Mouse (Mus musculus) hindbrain, postnatal 0 days (tissue): Measurements from ENCODE around the gene Rfc5. TPM values are rescaled to one million over a fixed set of nuclear protein-coding genes. Genes with fewer than 3 reads are reported as not detected.
"Not testable (repeated sequence)": the region's sequence is repeated elsewhere in the genome, so short reads cannot be mapped to it uniquely, and the experiment has no call there.

ENCODE experiments used
- ATAC-seq: fragments of 200-750 bp; cut with Nextera tagmentation; 2 replicates; pipeline ENCODE4 v1.8.0; 2017; ENCODE audit warnings: mild to moderate bottlenecking, moderate TSS enrichment, moderate library complexity
- DNase-seq: peaks from one replicate; pipeline ENCODE4 v3.0.0-alpha.2; 2015; ENCODE audit warnings: low spot score
- H3K27ac ChIP-seq: fragments of 300-500 bp; sonication (generic); 2 replicates; pipeline ENCODE4 v1.5.1; 2014; ENCODE audit warnings: mild to moderate bottlenecking
- H3K27me3 ChIP-seq: fragments of 300-500 bp; sonication (generic); 2 replicates; pipeline ENCODE4 v1.6.1; 2014; ENCODE audit warnings: low read length, mixed read lengths; ENCODE audit not compliant: insufficient read depth
- H3K36me3 ChIP-seq: fragments of 300-500 bp; sonication (generic); 2 replicates; pipeline ENCODE4 v1.6.1; 2014; ENCODE audit warnings: low read length, mixed read lengths; ENCODE audit not compliant: insufficient read depth
- H3K4me1 ChIP-seq: fragments of 300-500 bp; sonication (generic); 2 replicates; pipeline ENCODE4 v1.6.1; 2014; ENCODE audit warnings: antibody characterized with exemption, low read length, mixed read lengths; ENCODE audit not compliant: insufficient read depth
- H3K4me2 ChIP-seq: fragments of 300-500 bp; sonication (generic); 2 replicates; pipeline ENCODE4 v1.6.1; 2014; ENCODE audit warnings: low read depth, mild to moderate bottlenecking, low read length, moderate library complexity, mixed read lengths
- H3K4me3 ChIP-seq: fragments of 300-500 bp; sonication (generic); 2 replicates; pipeline ENCODE4 v1.5.1; 2014; ENCODE audit warnings: low read length
- H3K9ac ChIP-seq: fragments of 300-500 bp; sonication (generic); replicated peaks from 2 replicates; pipeline ENCODE4 v1.6.1; 2014; ENCODE audit warnings: mild to moderate bottlenecking, low read length, moderate library complexity, mixed read lengths
- H3K9me3 ChIP-seq: fragments of 300-500 bp; sonication (generic); 2 replicates; pipeline ENCODE4 v1.6.1; 2016; ENCODE audit warnings: low read length, mixed read lengths
- CTCF ChIP-seq: IDR thresholded peaks from 2 replicates; pipeline ENCODE4 v1.5.1; 2016; ENCODE audit warnings: antibody characterized with exemption, control low read depth, low read depth
- WGBS: fragments of 180-500 bp; shearing (Covaris S2); extraction: QIAGEN DNeasy Blood & Tissue Kit; methylation state at CpG from one replicate; pipeline ENCODE4 v1.1.7; 2014; 5-methylcytosine and 5-hydroxymethylcytosine counted together
- polyA plus RNA-seq: library from polyadenylated mRNA; unstranded; fragments of >200 nt; fragmentation: Nextera tagmentation; extraction: Ambion mirVana; gene quantifications from 2 replicates; pipeline ENCODE4 v1.2.1, GENCODE M21; 2015
- total RNA-seq: library from RNA; depleted of rRNA; stranded (reverse); fragments of >200 nt; gene quantifications from 2 replicates; pipeline ENCODE4 v1.2.3, GENCODE M21; 2014

Rfc5 gene
- total and polyA plus RNA-seq, 2 experiments from 2014 or later: 16.6 to 26.5 TPM

GRCm38 (mm10) chr5:117396596-117397014, 7.8 kb upstream of the Rfc5 start:
- no peak overlapping the region for H3K9ac ChIP-seq
- WGBS: 52% methylated on average over 6 of the region's 6 CpGs
- no peak for TF ChIP-seq CTCF
- H3K9me3 ChIP-seq: 0 out of 2 replicates have a peak, but pooled peaks cover 3% of the 10 kb centered on the region
- no peaks in the 10 kb centered on the region for H3K36me3 ChIP-seq
- no peaks in the 10 kb centered on the region for H3K27me3 ChIP-seq
- DNase-seq: no peak
- no peak for ATAC-seq
- H3K4me2 ChIP-seq: no peak overlapping the region
- no peak overlapping the region for H3K27ac ChIP-seq
- no peak overlapping the region for H3K4me3 ChIP-seq
- no peaks in the 10 kb centered on the region for H3K4me1 ChIP-seq

- no peak for ATAC-seq
- H3K4me2 ChIP-seq: no peak overlapping the region
- WGBS: 86% methylated on average over 5 of the region's 5 CpGs
- H3K36me3 ChIP-seq: no peaks in the 10 kb centered on the region
- no peak for TF ChIP-seq CTCF
- no peaks in the 10 kb centered on the region for H3K4me1 ChIP-seq
- DNase-seq: no peak
- 0 out of 2 replicates have a peak, but pooled peaks cover 3% of the 10 kb centered on the region for H3K9me3 ChIP-seq
- H3K9ac ChIP-seq: no peak overlapping the region
- H3K27me3 ChIP-seq: no peaks in the 10 kb centered on the region
- no peak overlapping the region for H3K27ac ChIP-seq
- H3K4me3 ChIP-seq: no peak overlapping the region
Measured at GRCm38 (mm10) chr5:117395834-117396233, 7.0 kb upstream of the Rfc5 start.

- Histone ChIP-seq H3K27me3 (no peaks in the 10 kb centered on the region), H3K9ac (no peak overlapping the region), H3K4me2 (no peak overlapping the region), H3K27ac (no peak overlapping the region), H3K4me3 (no peak overlapping the region), H3K36me3 (no peaks in the 10 kb centered on the region), H3K9me3 (0 out of 2 replicates have a peak, but pooled peaks cover 3% of the 10 kb centered on the region), H3K4me1 (0 out of 2 replicates have a peak, but pooled peaks cover 3% of the 10 kb centered on the region)
- ATAC-seq (no peak), DNase-seq (no peak)
- 92% methylated on average over 1 of the region's 1 CpGs for WGBS
- no peak for TF ChIP-seq CTCF
Measured at GRCm38 (mm10) chr5:117390895-117391294, 2.0 kb upstream of the Rfc5 start.

- H3K36me3 ChIP-seq: peaks cover 14% of the 10 kb centered on the region; the same call in 1 of the 2 replicates
- TF ChIP-seq CTCF: peak; percentile 63
- peak overlapping the region; percentile 61 for H3K27ac ChIP-seq
- DNase-seq (peak; percentile 64), ATAC-seq (peak; percentile 30)
- 0 out of 2 replicates have a peak, but pooled peaks cover 3% of the 10 kb centered on the region for H3K9me3 ChIP-seq
- peak overlapping the region; percentile 50 for H3K4me3 ChIP-seq
- no peaks in the 10 kb centered on the region for H3K27me3 ChIP-seq
- 0 out of 2 replicates have a peak, but pooled peaks cover 3% of the 10 kb centered on the region for H3K4me1 ChIP-seq
- 10% methylated on average over 16 of the region's 16 CpGs for WGBS
- peak overlapping the region; percentile 68 for H3K9ac ChIP-seq
- H3K4me2 ChIP-seq: peak overlapping the region; percentile 64
Measured at GRCm38 (mm10) chr5:117388296-117388751, 523 bp downstream of the Rfc5 start.

GRCm38 (mm10) chr5:117383198-117383597, 5.6 kb downstream of the Rfc5 start:
- Histone ChIP-seq H3K9me3 (no peaks in the 10 kb centered on the region), H3K36me3 (peaks cover 37% of the 10 kb centered on the region; the same call in 1 of the 2 replicates), H3K9ac (no peak overlapping the region), H3K4me1 (0 out of 2 replicates have a peak, but pooled peaks cover under 1% of the 10 kb centered on the region), H3K27ac (no peak overlapping the region), H3K4me3 (no peak overlapping the region), H3K4me2 (no peak overlapping the region), H3K27me3 (no peaks in the 10 kb centered on the region)
- ATAC-seq: no peak
- DNase-seq: no peak
- TF ChIP-seq CTCF: no peak
- WGBS: 64% methylated on average over 12 of the region's 12 CpGs

- ATAC-seq (0 out of 2 replicates have a peak, but pooled peaks have one; percentile 14), DNase-seq (no peak)
- Histone ChIP-seq H3K9me3 (no peaks in the 10 kb centered on the region), H3K4me3 (no peak overlapping the region), H3K27me3 (no peaks in the 10 kb centered on the region), H3K27ac (no peak overlapping the region), H3K4me1 (no peaks in the 10 kb centered on the region), H3K4me2 (no peak overlapping the region), H3K36me3 (peaks cover 37% of the 10 kb centered on the region; the same call in 1 of the 2 replicates), H3K9ac (no peak overlapping the region)
- TF ChIP-seq CTCF: peak; percentile 26; the same call in 1 of the 2 replicates
- 71% methylated on average over 7 of the region's 7 CpGs for WGBS
Measured at GRCm38 (mm10) chr5:117381785-117382184, 7.1 kb downstream of the Rfc5 start.

GRCm38 (mm10) chr5:117380199-117380598, 8.6 kb downstream of the Rfc5 start:
- no peaks in the 10 kb centered on the region for H3K27me3 ChIP-seq
- no peaks in the 10 kb centered on the region for H3K4me1 ChIP-seq
- ATAC-seq (no peak), DNase-seq (no peak)
- H3K36me3 ChIP-seq: peaks cover 47% of the 10 kb centered on the region; the same call in 1 of the 2 replicates
- no peaks in the 10 kb centered on the region for H3K9me3 ChIP-seq
- TF ChIP-seq CTCF: no peak
- H3K9ac ChIP-seq: no peak overlapping the region
- WGBS: 81% methylated on average over 4 of the region's 4 CpGs
- H3K4me2 ChIP-seq: no peak overlapping the region
- no peak overlapping the region for H3K27ac ChIP-seq
- H3K4me3 ChIP-seq: no peak overlapping the region

- not testable (repeated sequence) for DNase-seq, H3K9me3 ChIP-seq, H3K4me2 ChIP-seq, H3K4me1 ChIP-seq, ATAC-seq, H3K27ac ChIP-seq, H3K9ac ChIP-seq, H3K4me3 ChIP-seq, H3K27me3 ChIP-seq
- WGBS: 94% methylated on average over 14 of the region's 14 CpGs
- peaks cover 45% of the 10 kb centered on the region for H3K36me3 ChIP-seq
Measured at GRCm38 (mm10) chr5:117377731-117378130, 11.1 kb downstream of the Rfc5 start.
